Mouse (Mus musculus) right cerebral cortex, postnatal 36 days (tissue): ENCODE measurements at regions not wholly inside any gene's neighbourhood (a gene's known extent, or its start where the extent isn't known, plus 50 kb on each side); places are given as distances from the start of the nearest gene placed in this dataset.
"Not testable (repeated sequence)": the region's sequence is repeated elsewhere in the genome, so short reads cannot be mapped to it uniquely, and the experiment has no call there.

ENCODE experiments used
- DNase-seq, 2 experiments: peaks; one replicate each; pipeline ENCODE4 v3.0.0; 2022; ENCODE audit warnings: low spot score in 2 of 2, mixed read lengths in 1 of 2

- not testable (repeated sequence) for DNase-seq
These were observed 186.6 kb downstream of the BC048507 start for GRCm38 (mm10) chr13:68049731-68050130.

GRCm38 (mm10) chr13:68093311-68093710, 230.2 kb downstream of the BC048507 start:
- DNase-seq, result not testable (repeated sequence)

GRCm38 (mm10) chr13:68116786-68117185, 253.7 kb downstream of the BC048507 start:
- peak in 1 of 2 experiments; percentile 31 for DNase-seq
